Mouse (Mus musculus) lung, postnatal 36 days (tissue): ENCODE results near the gene Rmnd5b.
"Not testable (repeated sequence)": the region's sequence is repeated elsewhere in the genome, so short reads cannot be mapped to it uniquely, and the experiment has no call there.

Source experiments
- DNase-seq: peaks from one replicate; pipeline ENCODE4 v3.0.0; 2022; ENCODE audit warnings: mixed read lengths

The Rmnd5b gene

DNA sequence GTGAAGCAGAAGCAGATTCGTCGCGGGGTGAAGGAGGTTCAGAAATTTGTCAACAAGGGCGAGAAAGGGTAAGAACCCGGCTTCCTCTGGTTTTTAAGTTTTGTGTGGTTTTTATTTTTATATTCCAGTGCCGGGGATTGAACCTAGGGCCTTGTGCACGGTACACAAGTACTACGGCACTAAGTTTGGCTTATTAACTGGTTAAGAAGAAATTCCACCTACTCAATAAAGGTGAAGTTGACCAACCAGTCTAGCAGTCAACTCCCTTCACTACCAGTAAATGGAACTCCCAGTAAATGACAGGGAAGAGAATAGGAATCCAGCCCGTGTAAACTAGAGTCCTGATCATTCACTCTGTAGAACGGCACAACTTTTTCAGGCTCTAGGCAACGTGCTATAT lies 15.6 kb downstream of the Rmnd5b start:
- no peak for DNase-seq

DNA sequence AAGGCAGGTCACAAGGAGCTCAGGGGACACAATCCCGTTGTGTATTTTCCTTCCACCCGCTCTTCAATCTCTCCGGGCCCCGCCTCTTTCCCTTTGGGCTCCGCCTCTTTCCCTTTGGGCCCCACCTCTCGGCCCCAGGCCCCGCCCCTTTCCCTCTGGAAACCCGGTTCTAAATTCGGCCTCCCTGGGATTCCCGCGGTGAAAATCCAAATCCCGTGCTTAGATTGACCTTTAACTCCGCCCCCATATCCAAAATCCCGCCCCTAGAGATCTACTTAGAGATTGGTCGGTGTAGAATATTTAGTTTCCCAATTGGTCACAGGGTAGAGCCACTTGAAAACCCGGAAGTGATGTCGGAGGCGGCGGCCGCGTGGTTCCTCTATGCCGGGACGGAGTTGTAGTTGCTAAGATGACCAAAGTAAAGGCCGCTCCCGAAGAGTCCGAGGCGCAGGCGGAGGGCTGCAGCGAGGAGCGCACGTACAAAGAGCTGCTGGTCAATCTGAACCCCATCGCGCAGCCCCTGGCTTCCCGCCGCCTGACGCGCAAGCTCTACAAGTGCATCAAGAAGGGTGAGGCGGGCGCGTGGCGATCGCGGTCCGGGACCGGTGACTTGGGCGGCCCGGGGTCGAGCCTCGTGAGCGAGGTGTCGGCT lies 16.2 kb downstream of the Rmnd5b start, which contains the start of gene Nhp2:
Nhp2 (plus strand) TSS at position 327 of the 652 bp plus-strand sequence.
- DNase-seq = peak; percentile 100

DNA sequence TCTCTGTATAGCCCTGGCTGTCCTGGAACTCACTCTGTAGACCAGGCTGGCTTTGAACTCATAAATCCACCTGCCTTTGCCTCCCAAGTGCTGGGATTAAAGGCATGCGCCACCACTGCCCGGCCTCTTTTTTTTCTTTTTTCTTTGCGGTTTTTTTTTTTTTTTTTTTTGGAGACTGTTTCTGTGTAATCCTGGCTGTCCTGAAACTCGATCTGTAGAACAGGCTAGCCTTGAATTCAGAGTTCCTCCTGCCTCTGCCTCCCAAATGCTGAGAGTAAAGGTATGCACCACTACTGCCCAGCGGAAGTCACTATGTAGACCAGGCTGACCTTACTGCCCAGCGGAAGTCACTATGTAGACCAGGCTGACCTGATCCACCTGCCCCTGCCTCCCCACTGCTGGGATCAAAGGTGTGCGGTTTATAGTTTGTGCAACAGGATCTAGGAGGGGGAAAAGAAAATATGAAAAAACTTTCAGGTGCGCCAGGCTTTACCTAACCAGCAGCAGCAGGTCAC lies 16.7 kb downstream of the Rmnd5b start:
- DNase-seq = no peak

DNA sequence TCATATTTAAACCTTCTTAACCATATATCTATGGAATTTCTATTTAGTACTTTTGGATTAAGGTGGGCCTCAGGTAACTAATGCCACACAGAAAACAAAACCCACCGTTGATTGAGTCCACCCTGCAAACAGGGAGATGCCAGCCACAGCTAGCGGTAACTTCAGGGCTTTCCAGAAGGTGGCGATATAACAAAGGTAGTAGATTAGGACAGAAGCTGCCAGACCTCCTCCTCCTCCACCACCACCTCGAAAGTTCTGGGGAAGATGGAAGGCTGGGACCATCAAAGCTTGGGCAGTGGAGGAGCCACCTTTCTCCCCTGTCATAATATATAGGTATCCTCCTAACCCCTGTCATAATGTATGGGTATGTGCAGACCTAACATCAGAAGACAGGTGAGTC lies 18.0 kb downstream of the Rmnd5b start:
- DNase-seq = peak; percentile 91

DNA sequence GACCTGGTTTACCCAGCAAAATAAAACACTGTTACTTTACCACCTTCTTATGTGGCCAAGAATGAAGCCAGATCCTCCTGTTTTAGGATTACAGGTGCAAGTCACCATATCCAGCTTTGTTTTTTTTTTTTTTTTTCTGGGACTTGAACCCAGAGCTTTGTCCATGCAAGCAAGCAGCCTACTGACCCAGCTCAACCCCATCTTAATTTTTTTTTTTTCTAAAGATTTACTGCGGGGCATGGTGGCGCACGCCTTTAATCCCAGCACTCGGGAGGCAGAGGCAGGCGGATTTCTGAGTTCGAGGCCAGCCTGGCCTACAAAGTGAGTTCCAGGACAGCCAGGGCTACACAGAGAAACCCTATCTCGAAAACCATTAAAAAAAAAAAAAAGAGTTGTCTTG lies 19.6 kb downstream of the Rmnd5b start:
- not testable (repeated sequence) for DNase-seq

DNA sequence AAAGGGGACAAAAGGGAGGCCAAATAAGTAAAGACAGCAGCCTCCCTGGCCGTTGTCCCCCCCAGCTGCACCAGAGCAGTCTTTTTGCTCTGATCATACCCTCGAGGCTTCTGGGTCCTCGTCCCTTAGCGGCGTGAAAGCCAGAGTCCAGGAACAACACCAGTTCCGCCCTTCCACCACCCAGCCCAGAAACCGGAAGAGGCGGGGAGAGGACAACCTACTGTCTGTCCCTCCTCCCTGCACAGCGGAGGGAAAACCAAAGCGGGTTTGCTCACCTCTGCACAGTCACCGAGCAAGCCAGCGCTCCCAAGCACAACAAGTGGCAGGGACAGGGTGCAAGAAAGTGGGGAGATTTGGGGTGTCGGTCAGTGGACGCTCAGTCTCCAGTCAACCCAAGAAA lies 20.1 kb downstream of the Rmnd5b start:
- peak; percentile 89 for DNase-seq

DNA sequence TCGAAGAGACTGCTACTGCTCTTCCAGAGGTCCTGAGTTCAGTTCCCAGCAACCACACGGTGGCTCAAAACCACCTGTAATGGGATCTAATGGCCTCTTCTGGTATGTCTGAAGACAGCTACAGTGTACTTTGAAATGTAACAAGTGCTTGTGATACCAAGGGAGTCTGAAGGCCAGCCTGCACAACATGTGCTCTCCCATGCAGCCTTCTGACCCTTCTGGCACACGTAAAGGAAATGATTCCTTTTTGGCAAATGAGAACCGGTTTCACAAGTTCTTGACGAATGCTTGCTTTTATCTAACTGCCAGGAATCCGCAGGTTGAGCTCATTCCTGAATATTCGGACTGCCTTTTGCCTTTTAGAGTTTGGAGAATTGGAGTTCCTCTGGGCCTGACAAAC lies 20.6 kb downstream of the Rmnd5b start:
- DNase-seq = peak; percentile 70

DNA sequence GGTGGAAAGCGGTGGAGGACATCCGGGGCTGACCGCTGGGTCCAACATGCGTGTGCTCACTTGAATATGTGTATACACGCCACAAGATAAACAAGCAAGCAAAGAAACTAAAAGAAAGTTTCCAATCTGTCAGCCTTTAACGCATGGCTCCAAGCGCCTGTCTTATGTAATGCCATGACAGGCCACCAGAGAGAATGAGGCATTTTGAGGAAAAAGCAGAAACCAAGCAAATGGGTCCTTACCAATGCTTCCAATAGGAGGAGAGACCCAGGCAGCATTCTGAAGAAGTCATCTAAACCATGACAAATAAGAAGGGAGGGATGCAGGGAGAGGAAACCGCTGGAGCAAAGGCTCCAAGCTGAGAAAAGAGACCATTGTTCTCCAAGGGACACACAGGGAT lies 21.4 kb downstream of the Rmnd5b start:
- no peak for DNase-seq

DNA sequence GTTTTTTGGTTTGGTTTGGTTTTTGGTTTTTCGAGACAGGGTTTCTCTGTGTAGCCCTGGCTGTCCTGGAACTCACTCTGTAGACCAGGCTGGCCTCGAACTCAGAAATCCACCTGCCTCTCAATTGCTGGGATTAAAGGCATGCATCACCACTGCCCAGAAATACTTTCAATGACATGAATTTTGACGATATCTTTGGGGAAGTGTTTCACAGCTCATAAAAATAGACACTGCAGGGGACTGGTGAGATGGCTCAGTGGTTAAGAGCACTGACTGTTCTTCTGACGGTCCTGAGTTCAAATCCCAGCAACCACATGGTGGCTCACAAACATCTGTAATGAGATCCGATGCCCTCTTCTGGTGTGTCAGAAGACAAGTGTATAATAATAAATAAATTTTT lies 25.8 kb downstream of the Rmnd5b start:
- not testable (repeated sequence) for DNase-seq

DNA sequence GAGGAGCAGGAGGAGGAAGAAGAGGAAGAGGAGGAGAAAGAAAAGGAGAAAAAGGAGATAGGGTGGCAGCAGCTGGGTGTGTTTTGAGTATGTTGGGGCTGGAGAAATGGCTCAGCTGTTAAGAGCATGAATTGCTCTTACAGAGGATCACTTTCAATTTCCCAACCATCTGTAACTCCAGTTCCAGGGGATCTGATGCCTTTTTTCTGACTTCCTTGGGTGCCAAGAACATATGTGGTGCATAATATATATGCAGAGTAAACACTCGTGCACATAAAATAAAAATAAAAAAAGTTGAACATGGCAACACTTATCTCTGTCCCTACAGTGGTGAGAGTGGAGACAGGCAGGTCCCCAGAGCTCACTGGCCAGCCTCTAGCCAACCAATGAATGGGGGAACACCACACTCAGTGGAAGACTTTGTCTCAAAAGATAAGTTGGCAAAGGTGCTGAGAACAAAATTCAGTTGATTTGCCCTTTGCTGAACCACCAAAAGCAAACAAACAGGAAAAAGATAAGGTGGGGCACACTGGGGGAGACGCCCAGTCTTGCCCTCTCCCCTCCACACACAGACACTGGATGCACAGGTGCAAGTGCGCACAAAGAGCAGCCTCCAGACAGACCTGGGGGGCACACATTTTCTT lies 26.3 kb downstream of the Rmnd5b start:
- no peak for DNase-seq

DNA sequence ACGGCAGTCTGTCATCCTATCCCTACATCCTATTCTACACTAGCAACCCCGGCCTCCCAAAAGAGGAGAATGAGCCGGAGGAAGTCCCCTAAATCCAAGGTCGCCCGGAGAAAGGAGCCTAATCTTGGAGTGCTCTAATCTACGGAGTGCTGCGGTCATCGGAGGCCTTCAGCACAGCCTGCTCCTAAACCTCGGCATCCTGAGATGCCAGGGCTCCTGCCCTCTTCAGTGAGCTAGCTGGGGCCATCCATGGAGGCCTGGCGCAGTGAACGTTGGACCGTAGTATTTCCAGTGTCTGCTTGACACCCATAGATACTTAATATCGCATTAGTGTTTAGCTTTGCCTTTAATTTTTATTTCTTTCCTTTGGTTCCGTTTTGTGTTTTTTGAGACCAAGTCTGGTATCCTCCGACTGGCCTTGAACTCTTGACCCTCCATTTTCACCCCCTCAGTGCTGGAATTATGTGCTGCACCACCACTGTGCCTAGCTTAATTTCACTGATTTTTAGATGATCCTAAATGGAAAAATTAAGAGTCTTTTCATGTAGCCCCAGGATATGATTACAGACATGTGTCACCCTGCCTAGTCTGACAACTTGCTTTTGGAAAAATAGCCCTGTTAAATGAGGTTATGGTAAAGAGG lies 28.5 kb downstream of the Rmnd5b start:
- DNase-seq = no peak

DNA sequence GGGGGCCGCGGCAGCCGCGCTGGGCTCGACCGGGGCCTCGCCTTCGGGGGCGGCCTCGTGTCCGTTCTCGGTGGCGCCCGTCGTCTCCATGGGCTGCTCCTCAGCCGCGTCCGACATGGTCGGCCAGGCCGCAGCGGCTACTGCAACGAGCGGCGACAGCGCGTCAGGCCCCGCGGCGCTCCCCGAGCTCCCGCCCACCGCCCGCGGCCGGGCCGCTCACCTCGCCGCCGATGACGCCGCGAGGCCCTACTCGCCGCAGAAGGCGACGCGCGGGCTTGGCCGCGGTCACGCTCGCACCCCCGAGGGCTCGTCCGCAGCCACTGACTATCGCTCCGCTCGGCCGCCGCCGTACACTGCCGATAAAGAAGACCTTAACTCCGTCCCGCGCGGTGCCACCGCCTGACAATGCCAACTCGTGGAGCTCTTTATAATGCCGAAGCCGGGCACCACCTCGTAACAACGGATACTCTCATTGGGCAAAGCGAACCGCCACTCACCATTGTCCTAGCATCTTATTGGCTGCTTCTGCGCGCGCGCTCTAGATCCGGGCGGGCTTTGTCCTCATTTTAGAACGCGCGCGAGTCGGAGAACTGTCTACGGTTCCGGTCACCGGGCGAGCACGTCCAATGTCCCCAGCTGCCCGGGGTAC lies 29.1 kb downstream of the Rmnd5b start, which contains the start of gene Hnrnpab:
Hnrnpab (minus strand) TSS at position 401 of the 649 bp plus-strand sequence.
- DNase-seq = peak; percentile 98

DNA sequence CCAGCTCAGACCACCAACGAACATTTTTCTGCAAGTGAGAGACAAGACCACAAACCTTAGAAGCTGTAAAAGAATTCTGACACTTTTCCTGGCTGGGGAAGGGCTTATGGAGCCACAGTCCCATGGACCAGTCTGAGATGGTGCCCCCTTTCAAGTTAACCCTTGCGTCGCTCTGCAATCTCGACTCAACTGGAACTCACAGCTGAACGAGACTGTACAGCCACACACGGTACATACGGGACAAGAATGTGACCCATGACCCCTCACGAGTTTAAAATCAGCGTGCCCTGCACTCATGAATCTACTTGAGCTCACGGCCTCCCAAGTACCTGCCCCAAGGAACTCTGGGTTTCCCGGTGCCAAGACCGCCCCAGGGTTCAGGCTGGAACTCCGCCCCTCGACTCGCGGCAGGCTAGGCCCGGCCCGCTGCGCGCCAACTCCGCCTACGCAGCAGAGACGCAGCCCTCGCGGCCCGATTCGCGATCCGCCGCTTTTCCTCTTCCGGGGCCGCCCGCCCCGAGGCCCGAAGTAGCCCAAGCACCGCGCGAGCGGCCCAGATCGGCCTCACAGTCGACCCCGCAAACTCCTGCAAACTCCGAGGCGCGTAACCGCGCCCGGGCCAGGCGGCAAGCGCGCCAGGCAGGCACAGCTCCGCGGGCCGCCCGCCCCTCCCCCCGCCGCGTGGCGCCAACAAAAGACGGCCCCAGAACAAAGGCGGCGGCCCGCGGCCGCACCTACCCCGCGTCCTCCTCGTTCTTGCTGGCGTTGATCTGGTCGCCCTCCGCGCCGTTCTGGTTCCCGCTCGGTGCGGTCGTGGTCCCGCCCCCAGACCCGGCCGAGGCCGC lies 29.9 kb downstream of the Rmnd5b start:
- DNase-seq = peak; percentile 94

DNA sequence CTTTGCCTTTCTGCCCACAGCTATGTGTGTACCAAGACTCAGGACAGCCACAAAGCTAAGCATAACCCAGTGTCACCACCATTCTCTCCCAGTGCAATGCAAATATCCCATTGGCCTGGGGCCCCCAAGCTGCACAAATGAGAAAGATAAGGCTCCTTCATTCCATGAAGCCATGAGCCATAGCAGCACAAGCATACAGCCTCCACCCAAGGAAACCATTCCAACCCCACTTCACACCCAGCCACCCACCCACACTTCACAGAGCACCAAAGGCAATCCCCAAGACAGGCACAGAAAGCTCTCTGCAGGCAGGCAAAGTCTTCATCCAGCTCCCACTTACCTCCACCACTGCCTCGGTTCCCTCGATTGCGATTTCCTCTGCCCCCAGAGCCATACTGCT lies 33.4 kb downstream of the Rmnd5b start:
- no peak for DNase-seq

DNA sequence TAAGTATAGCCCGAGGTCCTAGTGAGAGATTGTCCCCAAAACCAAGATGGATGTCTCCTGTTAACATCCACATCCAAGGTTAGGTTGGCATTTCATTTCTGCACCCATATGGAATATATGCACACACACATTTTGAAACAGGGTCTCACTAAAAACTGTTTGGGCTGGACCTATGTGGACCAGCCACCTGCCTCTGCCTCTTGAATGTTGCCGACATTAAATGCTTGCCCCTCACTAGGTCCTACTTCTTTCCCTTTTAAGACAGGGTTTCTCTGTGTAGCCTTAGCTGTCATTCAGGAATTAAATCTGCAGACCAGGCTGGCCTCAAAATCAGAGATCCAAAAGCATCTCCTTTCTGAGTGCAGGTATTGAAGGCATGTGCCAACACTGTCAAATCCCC lies 38.1 kb downstream of the Rmnd5b start:
- no peak for DNase-seq

DNA sequence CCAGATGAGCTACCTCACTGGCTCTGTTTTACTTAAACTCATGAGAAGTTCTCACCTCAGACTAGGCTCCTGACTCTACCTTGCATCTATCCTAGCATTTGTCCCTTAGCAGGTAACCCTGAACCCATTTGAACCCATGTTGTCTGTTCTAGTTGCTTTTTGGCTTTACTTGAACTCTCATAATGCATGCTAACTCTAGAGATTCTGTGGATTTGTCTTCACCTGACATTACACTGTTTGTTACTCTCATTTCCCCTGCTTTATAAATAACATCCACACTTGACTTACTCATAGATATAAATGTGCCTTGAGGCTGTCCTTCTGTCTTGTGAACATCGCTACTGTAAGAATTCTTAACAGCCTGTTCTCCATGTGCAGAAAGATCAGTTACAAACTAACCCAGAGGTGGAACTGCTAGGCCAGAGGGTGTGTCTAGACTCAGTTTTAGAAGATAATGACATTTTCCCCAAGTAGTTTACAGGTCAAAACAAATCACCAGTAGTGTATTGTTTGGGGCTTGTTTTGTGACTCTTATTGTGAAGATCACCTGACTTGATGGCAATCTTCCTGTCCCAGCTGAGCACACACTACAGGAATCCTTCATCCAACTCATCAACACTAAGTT lies 40.1 kb downstream of the Rmnd5b start:
- DNase-seq = no peak

DNA sequence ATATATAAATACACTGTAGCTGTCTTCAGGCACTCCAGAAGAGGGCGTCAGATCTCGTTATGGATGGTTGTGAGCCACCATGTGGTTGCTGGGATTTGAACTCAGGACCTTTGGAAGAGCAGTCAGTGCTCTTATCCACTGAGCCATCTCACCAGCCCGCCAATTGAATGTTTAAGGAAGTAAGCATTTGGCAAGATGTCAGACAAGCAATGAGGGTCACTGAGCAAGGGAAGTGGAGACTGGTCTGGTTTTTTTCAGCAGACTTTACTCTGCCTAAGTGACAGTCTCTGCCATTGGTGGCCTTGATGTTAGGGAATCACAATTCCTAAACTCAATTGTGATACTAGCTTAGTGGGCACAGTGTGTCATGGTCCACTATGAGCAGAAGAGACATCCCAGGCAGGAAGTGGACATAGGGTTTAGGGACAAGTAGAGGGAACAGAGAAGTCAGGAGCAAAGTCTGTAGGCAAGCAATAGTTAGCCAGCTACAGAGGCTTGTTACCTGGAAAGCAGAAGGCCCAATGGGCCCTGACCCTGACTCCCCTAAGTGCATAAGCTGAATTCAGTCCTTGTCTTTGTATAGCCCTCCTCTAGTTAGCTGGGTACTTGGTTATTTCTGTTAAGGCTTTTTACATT lies 40.9 kb downstream of the Rmnd5b start:
- no peak for DNase-seq

DNA sequence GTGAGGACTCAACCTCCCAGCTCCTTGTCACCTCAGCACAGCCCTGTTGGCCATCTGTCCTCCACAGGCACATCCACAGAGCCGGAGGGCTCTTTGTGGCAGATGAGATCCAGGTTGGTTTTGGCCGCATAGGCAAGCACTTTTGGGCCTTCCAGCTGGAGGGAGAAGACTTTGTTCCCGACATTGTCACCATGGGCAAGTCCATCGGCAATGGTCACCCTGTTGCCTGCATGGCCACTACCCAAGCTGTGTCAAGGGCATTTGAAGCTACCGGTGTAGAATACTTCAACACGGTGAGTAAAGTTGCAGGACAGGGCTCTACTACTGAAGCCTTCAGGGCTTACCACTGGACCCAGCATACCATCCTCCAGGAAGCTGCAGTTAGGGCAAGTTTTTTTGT lies 41.8 kb downstream of the Rmnd5b start:
- DNase-seq = no peak

DNA sequence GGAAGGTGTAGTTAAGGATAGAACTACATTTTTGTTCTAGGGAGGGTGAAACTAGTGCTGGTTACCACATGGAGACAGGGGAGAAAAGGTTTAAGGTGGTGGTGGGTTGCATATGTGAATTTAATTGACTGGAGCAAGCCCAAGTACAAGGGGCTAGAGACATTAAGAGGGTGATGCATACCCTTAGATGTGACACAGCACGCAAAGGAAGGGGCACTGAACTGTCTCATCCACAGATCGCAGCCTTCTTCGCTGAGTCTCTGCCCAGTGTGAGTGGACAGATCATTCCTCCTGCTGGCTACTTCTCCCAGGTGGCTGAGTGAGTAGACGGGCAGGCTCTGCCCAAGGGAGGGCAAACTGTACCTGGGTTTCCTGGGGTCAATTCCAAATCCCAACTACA lies 42.3 kb downstream of the Rmnd5b start:
- no peak for DNase-seq

DNA sequence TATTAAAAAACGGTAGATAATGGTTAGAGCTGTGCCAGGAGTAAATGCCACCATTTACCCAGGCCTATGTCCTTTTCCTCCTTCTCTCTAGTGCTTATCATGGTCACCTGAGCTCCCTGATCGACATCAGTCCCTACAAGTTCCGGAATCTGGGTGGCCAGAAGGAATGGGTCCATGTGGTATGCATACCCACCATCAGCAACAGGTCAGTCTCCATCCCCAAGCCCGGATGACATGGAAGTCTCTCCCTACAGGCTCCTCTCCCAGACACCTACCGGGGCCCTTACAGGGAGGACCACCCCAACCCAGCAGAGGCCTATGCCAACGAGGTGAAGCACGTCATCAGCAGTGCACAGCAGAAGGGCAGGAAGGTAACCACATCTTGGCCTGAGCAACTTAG lies 43.8 kb downstream of the Rmnd5b start:
- DNase-seq = no peak

DNA sequence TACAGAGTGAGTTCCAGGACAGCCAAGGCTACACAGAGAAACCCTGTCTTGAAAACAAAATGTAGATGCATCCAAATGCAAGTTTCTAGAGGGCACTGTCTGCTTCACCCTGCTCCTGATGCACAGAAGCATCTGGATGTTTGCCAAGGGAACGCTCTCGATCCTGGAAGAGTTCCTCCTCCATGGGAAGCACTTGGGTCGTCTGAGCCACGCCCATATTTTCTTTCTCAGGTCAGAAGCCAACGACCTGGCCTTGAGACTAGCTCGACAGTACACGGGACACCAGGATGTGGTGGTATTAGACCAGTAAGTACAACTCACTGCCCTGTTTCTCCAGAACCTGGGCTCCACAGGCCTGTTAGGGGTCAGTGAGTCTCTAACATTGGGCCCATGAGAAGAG lies 44.5 kb downstream of the Rmnd5b start:
- DNase-seq = peak; percentile 38

DNA sequence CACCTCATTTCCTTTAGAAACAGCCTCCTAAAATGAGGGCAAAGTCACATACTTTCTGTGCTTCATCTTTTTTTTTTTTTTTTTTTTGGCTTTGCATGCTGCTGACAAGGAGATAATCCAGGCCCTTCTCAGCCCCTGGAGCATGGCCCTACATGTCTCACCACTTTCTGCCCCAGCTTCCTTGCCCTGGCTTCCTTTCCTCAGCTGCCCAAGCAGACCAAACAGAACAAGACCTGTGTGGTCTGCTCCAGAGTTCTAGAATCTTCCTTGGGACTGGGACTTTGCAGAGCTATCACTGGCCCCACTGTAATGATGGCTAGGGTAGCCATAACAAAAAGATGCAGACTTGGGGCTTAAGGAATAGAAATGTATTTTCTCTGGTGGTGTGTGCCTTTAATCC lies 45.7 kb downstream of the Rmnd5b start:
- DNase-seq = no peak
